Mouse (Mus musculus) adrenal gland, adult 2 months (tissue): ENCODE results near the gene Utp11. TPM values are rescaled to one million over a fixed set of nuclear protein-coding genes. Genes with fewer than 3 reads are reported as not detected.
"Not testable (repeated sequence)": the region's sequence is repeated elsewhere in the genome, so short reads cannot be mapped to it uniquely, and the experiment has no call there.

Source experiments
- DNase-seq: peaks from one replicate; pipeline ENCODE4 v3.0.0; 2021
- long read RNA-seq: library from polyadenylated mRNA; stranded (forward); transcript quantifications from one replicate; pipeline ENCODE4 v2.0.0, GENCODE M21; 2021
- polyA plus RNA-seq: library from polyadenylated mRNA; depleted of rRNA; stranded (reverse); fragments of >200 nt; gene quantifications from 2 replicates; pipeline ENCODE4 v1.2.3, GENCODE M21; 2012; rRNA removed
- total RNA-seq, 2 experiments: library from RNA; stranded (reverse); gene quantifications; 2 replicates each; pipeline ENCODE4 v1.2.3; 2021

Utp11 gene
- 10 to 100 TPM; 33.4 to 33.5 TPM for total RNA-seq
- polyA plus RNA-seq = 2.0 and 2.1 TPM in 2 replicates
- long read RNA-seq, transcript Utp11-201 (8 exons, 1,603 nt) = major isoform, 36 of 40 reads
- long read RNA-seq, partial matches to known transcripts = 2 of 40 reads
- long read RNA-seq, other reads (novel, unspliced or antisense) = 2 of 40 reads

DNA sequence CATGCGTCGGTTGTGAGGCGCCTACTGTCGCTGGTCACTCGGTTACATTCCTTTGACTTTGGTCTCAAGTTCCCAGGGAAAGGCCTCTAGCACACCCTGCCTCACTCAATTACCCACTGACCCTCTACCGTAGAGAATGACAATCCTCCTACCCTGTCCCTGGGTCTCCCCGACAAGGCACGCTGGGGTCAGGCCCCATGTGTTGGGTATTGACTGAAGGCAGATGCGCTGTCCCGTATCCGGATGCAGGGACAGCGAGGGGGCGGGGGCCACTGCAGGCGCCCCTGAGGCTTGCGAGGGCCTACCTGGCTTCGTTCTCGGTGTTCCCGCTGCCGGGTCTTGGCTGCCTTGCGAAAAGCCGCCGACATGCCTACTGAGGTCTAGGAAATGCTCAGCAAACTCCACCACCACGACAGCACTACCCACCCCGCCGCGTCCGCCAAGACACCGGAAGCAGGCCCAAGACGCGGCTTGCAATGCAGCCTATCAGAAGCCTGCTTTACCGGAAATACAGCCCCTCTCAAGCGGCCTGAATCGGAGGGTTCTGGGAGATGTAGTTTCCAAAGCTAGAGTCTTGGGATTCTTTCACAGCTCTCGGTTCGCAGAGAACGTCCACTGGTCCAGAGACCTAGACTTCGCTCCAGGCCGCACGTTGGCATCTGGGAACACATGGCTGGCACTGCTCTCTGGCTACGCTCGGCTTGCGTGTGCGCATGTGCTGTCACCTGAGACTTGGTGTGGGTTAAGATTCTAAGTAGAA, at the start of gene Utp11:
Gene Utp11 (minus strand): TSS at position 466 of the 760 bp plus-strand sequence.
- peak; percentile 91 for DNase-seq

DNA sequence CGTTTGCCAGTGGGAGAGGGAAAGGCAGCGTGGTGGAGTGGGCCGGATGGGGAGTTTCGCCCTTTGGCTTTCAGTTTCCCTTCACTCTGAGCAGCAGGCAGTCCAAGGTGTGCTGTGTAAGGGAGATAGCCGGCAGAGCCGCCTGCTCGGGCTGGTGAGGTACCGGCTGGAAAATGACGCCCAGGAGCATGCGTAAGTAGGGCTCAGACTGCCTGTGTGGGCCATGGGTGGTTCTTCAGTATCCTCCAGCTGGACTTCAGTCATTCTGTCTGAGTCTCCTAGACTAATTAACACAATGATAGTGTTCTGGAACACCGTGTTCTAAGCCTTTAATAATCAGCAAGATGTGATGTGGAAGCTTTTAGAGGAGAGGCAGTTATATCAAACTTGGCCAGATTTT, 49.4 kb upstream of the Utp11 start:
- no peak for DNase-seq

DNA sequence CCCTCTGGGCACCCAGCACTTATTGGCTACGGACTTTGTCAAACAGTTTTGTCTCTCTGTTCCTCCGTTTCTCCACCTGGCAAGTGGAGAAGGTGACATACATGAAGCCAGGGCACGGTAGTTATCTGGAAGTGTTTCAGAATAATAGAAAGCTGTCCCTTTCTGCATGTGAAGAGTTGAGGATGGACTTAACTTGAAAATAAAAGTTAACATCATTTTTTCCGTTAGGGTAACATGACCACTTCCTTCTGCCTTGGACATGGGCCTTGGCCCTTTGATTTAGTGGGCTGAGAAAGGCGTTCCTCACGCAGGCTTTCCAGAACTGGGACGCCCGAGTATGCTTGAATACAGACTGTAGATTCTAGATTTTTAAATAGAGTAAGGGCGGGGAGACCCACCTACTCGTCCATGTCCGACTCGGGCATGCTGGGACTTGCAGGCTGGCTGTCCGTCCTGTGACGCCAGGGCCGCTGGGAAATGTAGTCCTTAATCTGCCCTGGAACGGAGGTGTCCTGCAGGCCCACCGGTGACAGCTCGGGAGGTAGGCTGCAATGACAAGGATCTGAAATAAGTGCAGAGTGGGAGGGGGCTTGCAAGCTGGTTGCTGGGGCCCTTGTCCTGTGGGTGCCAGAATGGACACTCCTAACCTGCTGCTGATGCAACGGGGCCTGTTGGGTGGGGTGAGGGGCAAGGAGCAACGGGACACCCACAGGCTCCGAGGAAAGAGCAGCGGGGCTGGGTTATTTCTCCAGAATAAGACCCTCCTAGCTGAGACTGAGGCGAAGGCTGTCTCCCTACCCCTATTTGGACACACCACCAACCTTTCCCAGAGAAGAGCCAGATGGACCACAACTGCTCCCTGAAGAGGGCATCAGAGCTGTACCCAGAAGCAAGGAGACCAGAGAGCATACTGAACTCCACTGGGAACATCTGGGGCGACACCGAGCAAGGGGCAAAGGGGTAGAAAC, 48.3 kb upstream of the Utp11 start, which contains the start of gene Inpp5b:
Gene Inpp5b (plus strand): TSS at position 475 of the 968 bp plus-strand sequence.
- DNase-seq = peak; percentile 91

DNA sequence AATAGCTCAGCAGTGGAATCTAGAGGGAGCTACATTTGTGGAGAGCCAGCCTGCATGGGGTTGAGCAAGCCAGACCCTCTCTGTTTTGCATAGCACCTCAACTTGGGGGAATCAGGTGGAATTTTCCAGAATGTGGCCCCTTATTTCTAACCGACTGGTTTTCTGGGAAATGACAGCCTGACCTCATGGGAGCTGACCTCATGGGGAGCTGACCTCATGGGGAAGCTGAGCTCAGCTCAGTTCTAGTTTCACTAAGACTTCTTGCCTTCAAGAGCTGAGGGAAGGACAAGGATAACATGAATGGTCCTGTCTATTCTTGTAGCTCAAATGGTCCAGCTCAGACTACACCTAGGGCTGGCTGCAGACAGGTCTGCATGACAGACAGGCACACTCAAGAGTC, 45.4 kb upstream of the Utp11 start:
- DNase-seq = no peak

DNA sequence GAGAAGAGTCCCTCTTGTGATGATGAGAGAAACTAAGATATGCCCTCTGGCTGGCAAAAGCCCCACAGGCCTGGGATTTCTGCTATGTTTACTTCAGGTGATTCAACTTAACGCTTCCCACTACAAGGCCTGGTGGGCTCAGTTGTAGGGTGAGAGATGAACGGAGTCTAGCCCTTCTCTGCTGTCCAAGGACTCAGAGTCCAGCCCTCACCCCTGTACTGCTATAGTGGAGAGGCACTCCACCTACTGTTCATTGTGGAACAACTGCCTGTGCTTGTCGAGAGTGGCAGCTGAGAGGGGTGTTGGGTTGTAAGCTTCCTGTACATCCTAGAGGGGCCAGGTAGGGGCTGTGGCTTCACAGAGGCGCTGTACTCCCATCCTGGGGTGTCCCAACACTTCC, 44.6 kb upstream of the Utp11 start:
- no peak for DNase-seq

DNA sequence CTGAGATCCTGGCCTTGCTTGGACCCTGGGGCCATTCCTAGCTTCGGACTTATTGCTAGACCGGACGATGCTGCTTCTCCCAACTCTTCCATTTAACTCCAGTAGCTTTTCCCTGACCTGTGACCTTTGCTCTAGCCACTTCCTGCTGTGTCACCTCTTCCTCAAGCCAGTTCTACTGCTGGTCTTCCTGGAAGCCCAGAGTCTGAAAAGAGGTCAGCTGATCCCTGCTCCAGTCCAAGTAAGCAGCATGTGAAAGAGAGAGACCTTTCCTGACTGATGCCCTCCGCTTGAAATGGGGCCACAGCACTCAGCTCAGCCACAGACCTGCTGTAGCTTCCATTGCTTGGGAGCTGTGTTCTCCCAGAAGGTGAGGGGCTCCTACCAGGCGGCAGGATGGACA, 44.1 kb upstream of the Utp11 start:
- no peak for DNase-seq

DNA sequence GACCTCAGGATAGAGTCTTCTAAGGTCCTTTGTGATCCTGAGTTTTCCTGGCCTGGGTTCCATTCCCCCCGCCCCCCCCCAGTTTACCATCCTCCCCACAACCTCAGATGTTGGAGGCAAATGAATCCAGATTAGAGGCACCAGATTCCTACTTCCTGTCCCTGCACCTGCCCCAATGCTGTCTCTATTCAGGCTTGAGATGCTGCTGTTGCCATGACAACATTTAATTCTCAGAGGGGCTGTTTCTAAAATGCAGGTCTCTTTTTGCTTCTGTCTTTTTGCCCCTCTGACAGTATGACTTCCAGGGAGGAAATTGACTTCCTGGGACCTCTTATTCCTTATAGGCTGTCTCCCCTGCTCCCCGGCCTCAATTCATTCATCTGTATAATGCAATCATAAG, 43.6 kb upstream of the Utp11 start:
- no peak for DNase-seq

DNA sequence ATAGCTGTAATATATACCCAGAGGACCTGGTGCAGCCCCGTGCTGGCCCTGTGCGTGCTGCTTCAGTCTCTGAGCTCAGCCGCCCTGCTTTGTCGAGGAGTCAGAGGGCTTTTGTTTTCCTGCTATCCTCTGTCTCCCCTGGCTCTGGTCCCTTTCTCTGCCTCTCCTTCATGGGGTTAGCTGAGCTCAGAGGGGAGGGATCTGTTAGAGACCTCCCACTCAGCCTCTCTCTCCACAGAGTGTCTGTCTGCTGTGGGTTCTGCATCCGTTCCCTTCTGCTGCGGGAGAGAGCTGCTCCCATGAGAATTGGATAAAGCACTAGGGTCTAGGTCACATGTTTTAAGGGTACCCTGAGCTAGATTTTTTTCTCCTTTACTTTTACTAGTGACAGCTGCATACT, 32.7 kb upstream of the Utp11 start:
- no peak for DNase-seq

DNA sequence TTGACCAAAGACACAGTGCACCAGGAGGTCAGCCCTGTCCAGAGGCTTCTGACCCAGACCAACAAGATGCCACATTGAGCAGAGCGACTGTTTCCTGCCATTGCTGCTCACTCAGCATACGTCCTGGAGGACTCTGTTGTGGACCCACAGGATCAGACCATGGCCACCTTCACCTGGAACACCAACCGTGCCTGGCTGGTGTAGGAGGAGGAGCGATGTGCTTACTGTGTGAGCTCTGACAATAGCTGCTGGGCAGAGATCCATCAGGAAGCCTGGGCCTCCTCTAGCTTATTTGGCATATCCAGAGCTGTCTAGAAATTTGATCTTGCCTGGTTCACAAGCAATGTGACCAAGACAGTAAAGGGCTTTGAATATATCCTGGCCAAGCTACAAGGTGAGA, 25.7 kb upstream of the Utp11 start:
- DNase-seq = no peak

DNA sequence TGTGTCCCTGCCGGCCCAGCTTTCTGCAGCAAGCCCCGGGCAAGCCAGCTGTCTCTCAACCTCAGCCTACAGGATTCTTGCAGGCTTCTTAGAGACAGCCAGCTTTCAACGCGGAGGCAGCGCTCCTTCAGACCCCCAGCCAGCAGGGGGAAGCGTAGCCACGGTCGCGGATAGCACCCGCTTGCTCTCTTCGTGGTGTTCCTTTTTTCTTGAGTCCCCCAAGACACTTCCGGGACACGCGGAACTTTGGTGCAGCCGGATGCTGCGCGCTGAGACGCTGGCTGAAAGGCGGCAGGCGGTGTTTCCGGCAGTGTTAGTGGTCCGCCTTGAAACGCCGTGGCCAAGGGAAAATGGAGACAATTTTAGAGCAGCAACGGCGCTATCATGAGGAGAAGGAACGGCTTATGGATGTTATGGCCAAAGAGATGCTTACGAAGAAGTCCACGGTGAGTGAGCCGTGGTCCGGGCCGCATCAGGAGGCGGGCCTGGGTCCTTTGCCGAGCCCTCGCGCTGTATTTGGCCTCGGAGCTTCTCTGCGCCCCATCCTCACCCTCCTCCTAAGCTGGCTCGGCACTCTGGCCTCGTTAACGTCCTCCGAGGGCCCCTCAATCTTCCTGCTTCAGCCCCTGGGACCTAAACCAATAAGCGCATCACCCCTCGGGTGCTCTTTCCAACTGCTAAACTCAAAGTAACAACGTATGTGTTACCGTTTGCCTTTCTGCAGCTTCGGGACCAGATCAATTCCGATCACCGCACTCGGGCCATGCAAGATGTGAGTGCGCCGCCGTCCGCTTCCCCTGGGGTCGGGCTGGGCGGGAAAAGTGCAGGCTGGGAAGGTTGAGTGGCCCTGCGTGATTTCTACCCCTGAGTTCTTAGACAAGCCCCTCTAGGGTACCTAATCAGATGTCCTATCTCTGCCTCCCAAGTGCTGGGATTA, 21.4 kb upstream of the Utp11 start, which contains the start of gene Sf3a3:
Gene Sf3a3 (plus strand): TSS at position 232 of the 937 bp plus-strand sequence.
- peak; percentile 96 for DNase-seq

DNA sequence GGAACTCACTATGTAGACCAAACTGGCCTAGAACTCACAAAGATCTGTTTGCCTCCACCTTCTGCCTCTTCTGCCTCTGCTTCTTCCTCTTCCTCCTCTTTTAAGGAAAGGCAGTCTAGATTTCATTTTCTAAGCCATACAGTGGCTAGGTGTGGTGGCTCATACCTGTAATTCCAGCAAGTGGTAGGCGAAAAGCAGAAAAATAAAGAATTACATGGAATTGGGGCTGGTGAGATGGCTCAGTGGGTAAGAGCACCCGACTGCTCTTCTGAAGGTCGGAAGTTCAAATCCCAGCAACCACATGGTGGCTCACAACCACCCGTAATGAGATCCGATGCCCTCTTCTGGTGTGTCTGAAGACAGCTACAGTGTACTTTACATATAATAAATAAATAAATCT, 20.4 kb upstream of the Utp11 start:
- DNase-seq = not testable (repeated sequence)

DNA sequence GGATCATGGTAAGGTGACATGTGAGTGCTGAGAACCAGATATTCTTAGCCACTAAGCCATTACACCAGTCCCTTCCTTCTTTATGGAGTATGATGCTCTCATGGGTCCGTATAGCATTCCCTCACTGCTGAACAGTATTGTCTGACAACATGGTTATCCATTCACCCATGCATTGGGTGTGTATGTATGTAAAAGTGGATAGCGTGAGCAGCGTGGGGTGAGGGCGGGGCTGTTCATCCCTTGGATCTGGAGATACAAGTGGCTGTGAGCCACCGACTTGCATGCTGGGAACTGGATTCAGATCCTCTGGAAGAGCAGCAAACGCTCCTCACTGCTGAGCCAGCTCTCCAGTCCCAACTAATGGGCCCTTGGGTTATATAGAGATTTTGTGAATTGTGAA, 19.2 kb upstream of the Utp11 start:
- DNase-seq = no peak

DNA sequence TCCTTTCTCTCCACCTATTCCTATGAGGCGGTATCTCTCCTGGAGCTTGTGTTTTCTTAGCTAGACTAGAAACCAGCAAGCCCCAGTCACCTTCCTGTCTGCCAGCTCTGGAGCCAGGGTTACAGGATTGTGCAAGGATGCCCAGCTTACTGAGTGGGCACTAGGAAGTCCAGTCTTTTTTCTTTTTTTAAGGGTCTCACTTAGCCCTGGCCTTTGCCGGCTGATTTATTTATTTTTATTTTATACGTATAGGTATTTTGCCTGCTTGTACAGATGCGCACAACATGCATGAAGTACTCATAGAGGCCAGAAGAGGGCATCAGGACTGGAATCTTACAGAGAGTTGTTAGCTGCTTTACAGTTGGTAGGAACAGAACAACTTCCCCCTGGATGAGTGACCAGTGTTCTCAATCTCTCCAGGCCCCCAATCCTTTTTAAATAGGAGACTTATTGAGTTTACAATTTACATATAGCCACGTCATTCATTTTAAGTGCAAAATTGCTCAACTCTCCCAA, 17.4 kb upstream of the Utp11 start:
- DNase-seq = peak; percentile 41

DNA sequence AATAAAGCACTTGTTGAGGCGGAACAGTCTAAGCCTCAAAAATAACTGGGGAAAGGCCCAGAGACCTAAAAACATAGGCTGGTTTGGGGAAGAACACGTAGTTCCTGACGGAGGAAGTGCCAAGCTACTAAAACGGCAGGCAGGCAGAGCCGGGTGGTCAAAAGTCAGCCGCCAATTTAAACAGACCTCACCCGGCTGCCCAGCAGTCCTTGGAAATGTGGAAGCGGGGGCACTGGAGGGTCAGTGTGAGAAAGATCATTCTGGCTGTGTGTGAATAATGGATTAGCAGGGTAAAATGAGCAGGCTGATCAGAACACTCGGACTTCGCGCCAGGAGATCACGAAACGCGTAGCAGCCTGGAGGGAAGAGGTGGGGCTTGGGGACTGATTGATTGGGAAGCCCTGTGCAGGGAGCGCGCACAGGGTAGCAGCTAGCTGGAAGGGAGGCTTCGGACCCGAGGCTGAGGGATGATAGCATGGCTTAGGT, 16.6 kb upstream of the Utp11 start:
- peak; percentile 79 for DNase-seq

DNA sequence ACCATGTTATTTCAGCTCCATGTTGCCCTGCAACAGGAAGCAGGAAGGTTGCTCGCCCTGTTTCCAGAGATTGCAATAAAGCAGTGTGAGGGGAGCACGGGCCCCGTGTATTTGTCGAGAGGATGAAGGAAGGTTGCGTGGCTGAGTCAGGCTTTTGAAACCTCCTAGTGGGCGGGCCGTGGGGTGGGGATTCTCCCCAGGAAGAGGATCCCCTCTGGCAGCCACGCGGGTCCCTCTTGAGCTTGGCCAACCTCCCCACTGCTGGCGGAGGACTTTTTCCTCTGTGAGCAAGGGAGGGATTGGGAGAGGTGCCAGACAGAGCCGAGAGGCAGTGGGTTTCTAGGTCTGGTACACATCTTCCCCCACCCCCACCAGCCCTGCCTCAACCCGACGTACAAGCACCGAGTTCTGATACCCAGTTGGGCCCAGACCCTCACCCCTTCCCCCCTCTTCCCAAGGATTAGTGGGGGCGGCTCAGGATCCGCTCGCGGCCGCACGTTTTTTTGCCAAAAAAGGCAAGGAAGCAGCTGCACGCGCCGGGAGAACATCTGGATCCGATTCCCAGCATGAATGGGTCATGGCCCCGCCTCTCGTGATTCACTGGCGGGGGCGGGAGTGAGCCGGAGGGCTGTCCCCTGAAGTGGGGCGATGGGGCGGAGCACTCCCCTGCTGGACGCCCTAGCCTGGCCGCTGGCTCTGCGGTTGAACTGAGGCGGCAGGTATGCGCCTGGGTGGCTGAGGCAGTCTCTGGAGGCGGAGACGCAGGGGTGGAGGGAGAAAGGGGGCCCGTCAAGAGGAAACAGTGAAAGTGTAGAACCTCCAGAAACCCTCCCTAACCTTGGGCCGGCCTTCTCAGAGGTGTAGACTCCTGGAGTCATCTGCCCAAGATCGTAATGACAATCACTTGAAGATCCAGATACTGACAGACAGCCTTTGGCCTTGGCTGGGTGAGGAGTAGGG, 15.4 kb upstream of the Utp11 start:
- peak; percentile 97 for DNase-seq

DNA sequence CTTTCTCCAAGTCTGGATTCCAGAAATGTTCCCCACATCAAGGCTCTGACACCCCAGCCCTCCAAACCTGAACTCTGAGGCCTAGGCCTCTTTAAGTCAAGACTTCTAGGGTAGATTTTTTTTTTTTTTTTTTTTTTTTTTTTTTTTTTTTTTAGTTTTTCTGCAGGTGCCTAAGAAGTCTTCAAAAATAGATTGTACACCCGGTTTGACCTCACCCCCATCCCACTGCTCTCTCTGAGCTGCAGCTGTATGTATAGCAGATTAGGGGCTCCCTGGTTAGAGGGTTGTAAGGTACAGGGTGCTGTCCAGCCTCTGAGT, 14.8 kb upstream of the Utp11 start:
- DNase-seq = not testable (repeated sequence)

DNA sequence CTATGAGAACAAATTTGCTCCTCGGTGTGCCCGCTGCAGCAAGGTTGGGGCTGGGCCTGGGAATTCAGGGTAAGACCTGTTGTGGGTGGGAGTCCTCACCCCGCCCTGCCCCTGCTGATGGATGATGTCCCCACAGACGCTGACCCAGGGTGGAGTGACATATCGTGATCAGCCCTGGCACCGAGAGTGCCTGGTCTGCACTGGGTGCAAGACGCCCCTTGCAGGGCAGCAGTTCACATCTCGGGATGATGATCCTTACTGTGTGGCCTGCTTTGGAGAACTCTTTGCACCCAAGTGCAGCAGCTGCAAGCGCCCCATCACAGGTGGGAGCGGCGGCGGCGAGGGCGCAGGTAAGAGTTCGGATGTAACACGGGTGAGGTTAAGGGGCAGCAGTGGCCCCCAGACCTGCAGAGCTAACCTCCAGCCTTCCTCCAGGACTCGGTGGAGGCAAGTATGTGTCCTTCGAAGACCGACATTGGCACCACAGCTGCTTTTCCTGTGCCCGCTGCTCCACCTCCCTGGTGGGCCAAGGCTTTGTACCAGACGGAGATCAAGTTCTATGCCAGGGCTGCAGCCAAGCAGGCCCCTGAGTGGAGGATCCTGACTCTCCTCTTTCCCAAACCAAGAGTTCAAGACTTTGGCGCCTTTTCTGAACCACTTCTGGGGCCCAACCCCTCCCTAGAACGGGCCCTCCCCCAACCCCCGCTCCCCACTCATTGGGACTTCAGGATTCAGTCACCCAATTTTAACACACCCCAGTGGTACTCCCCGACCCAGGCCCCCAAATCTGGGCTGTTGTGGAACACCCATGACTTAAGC, 14.2 kb upstream of the Utp11 start:
- DNase-seq = peak; percentile 11

DNA sequence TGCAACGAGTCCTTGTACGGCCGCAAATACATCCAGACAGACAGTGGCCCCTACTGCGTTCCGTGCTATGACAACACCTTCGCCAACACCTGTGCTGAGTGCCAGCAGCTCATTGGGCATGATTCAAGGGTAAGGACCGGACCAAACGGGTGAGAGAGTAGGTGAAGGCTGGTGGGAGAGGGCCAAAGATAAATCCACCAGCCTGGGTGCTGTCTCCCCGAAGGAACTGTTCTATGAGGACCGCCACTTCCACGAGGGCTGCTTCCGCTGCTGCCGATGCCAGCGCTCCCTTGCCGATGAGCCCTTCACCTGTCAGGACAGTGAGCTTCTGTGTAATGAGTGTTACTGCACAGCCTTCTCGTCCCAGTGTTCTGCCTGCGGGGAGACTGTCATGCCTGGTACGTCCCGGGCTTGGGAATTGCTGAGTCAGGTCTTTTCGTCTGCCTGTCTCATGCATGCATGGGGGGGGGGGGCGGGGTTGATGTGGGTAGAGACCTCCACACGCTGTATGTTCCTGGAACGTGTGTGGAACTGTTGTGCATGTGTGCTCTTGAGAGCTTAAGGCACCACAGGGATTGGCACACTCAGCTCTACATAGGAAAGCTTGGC, 12.4 kb upstream of the Utp11 start:
- no peak for DNase-seq
